In genomic region chr9:114458436-114458835, GRCm38 (mm10) we compare ENCODE assay signal across 38 mouse cellular contexts. TPM values are rescaled to one million over a fixed set of nuclear protein-coding genes. Genes with fewer than 3 reads are reported as not detected.
"Had no signal": no experiment of that assay in that cellular context is flagged by ENCODE, and none has a peak within 500 bp of the region (broad histone marks: within the 10 kb centered on the region; RNA-seq: fewer than 3 reads in every experiment).

No protein-coding gene starts in this region.

- H3K27me3 ChIP-seq: embryonic facial prominence, embryonic 12.5 days; embryonic facial prominence, embryonic 13.5 days; embryonic facial prominence, embryonic 15.5 days; forebrain, embryonic 12.5 days; forebrain, embryonic 13.5 days; forebrain, embryonic 15.5 days had no signal

- H3K4me1 ChIP-seq: embryonic facial prominence, embryonic 12.5 days; embryonic facial prominence, embryonic 13.5 days; embryonic facial prominence, embryonic 15.5 days; forebrain, embryonic 12.5 days; forebrain, embryonic 13.5 days; forebrain, embryonic 15.5 days had no signal

- H3K4me3 ChIP-seq: embryonic facial prominence, embryonic 10.5 days; embryonic facial prominence, embryonic 12.5 days; embryonic facial prominence, embryonic 13.5 days; embryonic facial prominence, embryonic 15.5 days; erythroblast, embryonic 14.5 days; forebrain, embryonic 10.5 days; forebrain, embryonic 12.5 days; forebrain, embryonic 13.5 days; forebrain, embryonic 15.5 days; gastrocnemius, adult 2 months; heart, adult 2 months had no signal

- ATAC-seq: forebrain, embryonic 13.5 days; forebrain, embryonic 14.5 days; forebrain, embryonic 15.5 days; forebrain, embryonic 16.5 days; forebrain, postnatal 0 days had no signal

- H3K9ac ChIP-seq: embryonic facial prominence, embryonic 12.5 days; embryonic facial prominence, embryonic 13.5 days; embryonic facial prominence, embryonic 15.5 days; forebrain, embryonic 12.5 days; forebrain, embryonic 13.5 days; forebrain, embryonic 15.5 days; forebrain, postnatal 0 days had no signal

- H3K4me2 ChIP-seq: embryonic facial prominence, embryonic 12.5 days; embryonic facial prominence, embryonic 13.5 days; embryonic facial prominence, embryonic 15.5 days; forebrain, embryonic 12.5 days; forebrain, embryonic 13.5 days; forebrain, embryonic 15.5 days had no signal

- H3K9me3 ChIP-seq: embryonic facial prominence, embryonic 10.5 days; embryonic facial prominence, embryonic 12.5 days; embryonic facial prominence, embryonic 13.5 days; embryonic facial prominence, embryonic 15.5 days; forebrain, embryonic 10.5 days; forebrain, embryonic 12.5 days; forebrain, embryonic 13.5 days; forebrain, embryonic 15.5 days had no signal

- H3K36me3 ChIP-seq: forebrain, embryonic 15.5 days had no signal

- H3K27ac ChIP-seq: embryonic facial prominence, embryonic 10.5 days; embryonic facial prominence, embryonic 12.5 days; embryonic facial prominence, embryonic 13.5 days; embryonic facial prominence, embryonic 15.5 days; forebrain, embryonic 10.5 days; forebrain, embryonic 12.5 days; forebrain, embryonic 13.5 days; forebrain, embryonic 15.5 days; gastrocnemius, adult 2 months; heart, adult 2 months had no signal

- DNase-seq: cerebellum, adult 8-10 months; cerebellum, adult 9-10 months; cerebellum, adult 9-11 months; cerebellum, postnatal 10 days; cerebellum, postnatal 14 days; cerebellum, postnatal 25 days; cerebellum, postnatal 36 days; embryo, embryonic 11 days; forebrain, postnatal 0 days; gastrocnemius, adult 2 months; gastrocnemius, postnatal 10 days; gastrocnemius, postnatal 14 days; gastrocnemius, postnatal 25 days; heart, adult 11 months; heart, adult 18-20 months; heart, adult 2 months had no signal

RNA-seq across cellular contexts. Expression of gene Ccr4, which starts 46.3 kb away (rescaled TPM):
- total RNA-seq: common myeloid progenitor, adult 5-6 weeks; forebrain, postnatal 0 days; gastrocnemius, adult 18-20 months; gastrocnemius, adult 2 months; gastrocnemius, adult 8-10 months; gastrocnemius, postnatal 10 days; gastrocnemius, postnatal 14 days; gastrocnemius, postnatal 25 days; gastrocnemius, postnatal 4 days; granulocyte monocyte progenitor cell, adult 5-6 weeks; heart, adult 18-20 months; heart, adult 2 months; heart, adult 8-10 months had no signal
- polyA plus RNA-seq: cortical plate, adult 2 months; embryonic facial prominence, embryonic 11.5 days; embryonic facial prominence, embryonic 12.5 days; erythroblast, embryonic 14.5 days; forebrain, embryonic 10.5 days; forebrain, embryonic 11.5 days; forebrain, embryonic 12.5 days; forebrain, embryonic 13.5 days; forebrain, embryonic 14.5 days; forebrain, embryonic 15.5 days; forebrain, embryonic 16.5 days; forebrain, postnatal 0 days; frontal cortex, adult 2 months; heart, adult 2 months had no signal

RNA-seq across cellular contexts. Expression of gene C130032M10Rik, which starts 57.1 kb away (rescaled TPM):
- total RNA-seq: common myeloid progenitor, adult 5-6 weeks; forebrain, postnatal 0 days; gastrocnemius, adult 18-20 months; gastrocnemius, adult 2 months; gastrocnemius, adult 8-10 months; gastrocnemius, postnatal 10 days; gastrocnemius, postnatal 14 days; gastrocnemius, postnatal 25 days; gastrocnemius, postnatal 4 days; granulocyte monocyte progenitor cell, adult 5-6 weeks; heart, adult 18-20 months; heart, adult 2 months; heart, adult 8-10 months had no signal
- polyA plus RNA-seq: cortical plate, adult 2 months; embryonic facial prominence, embryonic 11.5 days; erythroblast, embryonic 14.5 days; forebrain, embryonic 11.5 days; forebrain, embryonic 12.5 days; forebrain, embryonic 13.5 days; forebrain, embryonic 14.5 days; forebrain, embryonic 15.5 days; forebrain, embryonic 16.5 days; forebrain, postnatal 0 days; frontal cortex, adult 2 months; gonadal fat pad, adult 2 months; heart, adult 2 months had no signal
